Mouse (Mus musculus): ENCODE measurements around the gene Gm21887.
"Not testable (repeated sequence)": the region's sequence is repeated elsewhere in the genome, so short reads cannot be mapped to it uniquely, and the experiment has no call there.

DNA sequence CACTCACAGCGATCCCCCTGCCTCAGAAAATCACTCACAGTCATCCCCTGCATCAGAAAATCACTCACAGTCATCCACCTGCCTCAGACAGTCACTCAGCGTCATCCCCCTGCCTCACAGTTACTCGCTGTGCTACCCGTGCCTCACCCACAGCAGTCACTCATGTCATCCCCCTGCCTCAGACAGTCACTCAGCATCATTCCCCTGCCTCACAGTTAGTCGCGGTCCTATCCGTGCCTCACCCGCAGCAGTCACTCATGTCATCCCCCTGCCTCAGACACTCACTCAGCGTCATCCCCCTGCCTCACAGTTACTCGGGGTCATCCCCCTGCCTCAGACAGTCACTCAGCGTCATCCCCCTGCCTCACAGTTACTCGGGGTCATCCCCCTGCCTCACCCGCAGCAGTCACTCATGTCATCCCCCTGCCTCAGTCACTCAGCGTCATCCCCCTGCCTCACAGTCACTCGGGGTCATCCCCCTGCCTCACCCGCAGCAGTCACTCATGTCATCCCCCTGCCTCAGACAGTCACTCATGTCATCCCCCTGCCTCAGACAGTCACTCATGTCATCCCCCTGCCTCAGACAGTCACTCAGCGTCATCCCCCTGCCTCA, 13.4 kb upstream of the Gm21887 start:
- TF ChIP-seq CTCF (IDR thresholded peaks at IDR 0.05; ENCODE audit: low read depth); EP300 (optimal IDR thresholded peaks at IDR 0.05): not testable (repeated sequence)

Measured in stomach, postnatal 0 days (tissue).